Mouse (Mus musculus) T-cell, adult 66 days (primary cell): Measurements from ENCODE around the gene Ap3b1. TPM values are rescaled to one million over a fixed set of nuclear protein-coding genes. Genes with fewer than 3 reads are reported as not detected.

Experiments used
- total RNA-seq, 2 experiments: library from RNA; stranded (reverse); gene quantifications; 3 replicates in 1 of 2; 4 replicates in 1 of 2; pipeline ENCODE4 v1.2.4; 2023

Ap3b1 gene
- total RNA-seq = 10 to 100 TPM; 60.3 to 72.0 TPM

DNA sequence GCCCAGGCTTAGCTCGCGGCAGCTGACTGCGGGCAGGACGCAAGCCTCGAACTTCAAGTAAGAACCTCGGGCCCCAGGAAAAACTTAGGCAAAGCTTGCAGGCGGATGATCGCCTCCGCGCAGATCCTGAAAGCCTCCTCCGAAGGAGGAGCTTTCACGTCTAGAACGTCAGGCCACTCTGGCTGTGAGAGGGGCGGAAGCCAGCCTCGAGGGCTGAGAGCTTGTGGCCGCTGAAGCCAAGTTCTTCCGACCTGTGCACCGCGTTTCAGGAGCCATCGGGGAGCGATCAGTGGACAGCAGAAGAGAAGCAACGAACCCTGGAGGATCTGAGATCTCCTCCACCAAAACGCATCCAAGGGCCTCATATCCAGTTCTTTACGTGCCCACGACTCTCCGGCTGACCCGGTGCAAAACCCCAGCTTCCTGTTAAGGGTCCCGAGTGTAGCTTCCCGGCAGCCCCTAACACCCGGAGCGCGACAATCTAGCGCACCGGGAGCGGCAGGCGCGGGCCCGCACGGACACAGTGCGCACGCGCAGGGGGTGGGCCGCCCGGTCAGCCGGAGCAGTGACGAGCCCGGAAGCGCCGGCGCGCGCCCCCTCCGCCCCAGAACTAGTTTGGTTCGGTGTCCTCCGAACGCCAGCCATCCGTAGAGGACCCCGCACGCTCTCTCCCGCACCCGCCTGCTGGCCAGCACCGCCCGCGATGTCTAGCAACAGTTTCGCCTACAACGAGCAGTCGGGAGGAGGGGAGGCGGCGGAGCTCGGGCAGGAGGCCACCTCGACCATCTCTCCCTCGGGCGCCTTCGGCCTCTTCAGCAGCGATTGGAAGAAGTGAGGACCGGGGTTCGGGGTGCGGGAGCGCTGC lies at the start of gene Ap3b1:
Ap3b1 (plus strand) TSS at position 560 of the 865 bp plus-strand sequence.

Other genes with a start within 250 kb of the Ap3b1 start
- 1 to 10 TPM; 1.2 to 2.2 TPM for gene Scamp1, start 73.1 kb upstream of the Ap3b1 start, total RNA-seq